Mouse (Mus musculus) C2C12 (cell line): ENCODE measurements around the gene Nebl.

Source experiments
- CEBPB ChIP-seq: IDR thresholded peaks from one replicate; pipeline ENCODE4 v1.6.1; 2011; ENCODE audit warnings: low read depth, mild to moderate bottlenecking, control low read depth, moderate library complexity
- CTCF ChIP-seq: IDR thresholded peaks from one replicate; pipeline ENCODE4 v1.5.1; 2011; ENCODE audit not compliant: control insufficient read depth, insufficient read depth, insufficient read length
- MAX ChIP-seq: IDR thresholded peaks from one replicate; pipeline ENCODE4 v1.6.1; 2011; ENCODE audit warnings: mild to moderate bottlenecking, control low read depth
- MYOG ChIP-seq: IDR thresholded peaks from one replicate; pipeline ENCODE4 v1.6.1; 2011; ENCODE audit not compliant: control insufficient read depth, insufficient read length; ENCODE audit errors: extremely low read depth

DNA sequence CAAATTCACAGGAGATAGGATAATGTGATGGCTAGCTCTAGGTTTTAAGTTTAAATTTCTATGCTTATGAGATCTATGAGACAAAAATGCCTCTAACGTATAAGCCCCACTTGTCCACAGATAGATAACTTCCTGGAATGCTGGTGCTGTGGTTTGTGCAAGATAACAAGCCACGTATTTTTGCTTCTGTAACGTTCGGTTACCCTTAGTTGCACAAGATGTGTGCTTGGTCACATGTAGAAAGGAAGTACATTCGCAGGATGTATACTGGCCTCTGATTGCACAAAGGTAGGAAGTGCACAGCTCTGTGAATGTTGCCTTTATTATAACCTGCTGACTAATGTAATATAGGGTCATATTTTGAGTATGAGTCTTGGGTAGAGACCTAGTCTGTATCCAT is 365.6 kb downstream of the Nebl start:
- TF ChIP-seq CTCF (no peak), MAX (no peak), MYOG (no peak), CEBPB (no peak)
